Mouse (Mus musculus): ENCODE measurements around the gene Fam227a. TPM values are rescaled to one million over a fixed set of nuclear protein-coding genes. Genes with fewer than 3 reads are reported as not detected.

Gene Fam227a
- polyA plus RNA-seq (2017; shearing (Covaris generic)), result 0.88 TPM

GRCm38 (mm10) chr15:79658531-79659375 lies at the start of gene Fam227a, which contains the start of gene Cby1:
Gene Fam227a, minus strand, starts transcription at chr15:79658956.
Gene Cby1, plus strand, starts transcription at chr15:79659199.

GRCm38 (mm10) chr15:79690426-79691022 lies 31.8 kb upstream of the Fam227a start, which contains the start of gene Gtpbp1:
Gene Gtpbp1, plus strand, starts transcription at chr15:79690845.

GRCm38 (mm10) chr15:79687646-79688267 lies 29.0 kb upstream of the Fam227a start, which contains the start of gene Josd1:
Gene Josd1, minus strand, starts transcription at chr15:79687919.

GRCm38 (mm10) chr15:79670249-79670971 lies 11.7 kb upstream of the Fam227a start, which contains the start of gene Tomm22:
Gene Tomm22, plus strand, starts transcription at chr15:79670861.

GRCm38 (mm10) chr15:79604990-79605665 lies 53.6 kb downstream of the Fam227a start, which contains the start of gene Dmc1:
Gene Dmc1, minus strand, starts transcription at chr15:79605109.

Other genes starting within 250 kb of the Fam227a start
- gene Csnk1e, start 203.4 kb downstream of the Fam227a start, polyA plus RNA-seq (2017; shearing (Covaris generic)), result 102 TPM
- gene Kcnj4, start 153.7 kb downstream of the Fam227a start, polyA plus RNA-seq (2017; shearing (Covaris generic)), result 0.46 TPM
- gene Kdelr3, start 142.5 kb downstream of the Fam227a start, polyA plus RNA-seq (2017; shearing (Covaris generic)), result not detected
- gene Ddx17, start 112.2 kb downstream of the Fam227a start, polyA plus RNA-seq (2017; shearing (Covaris generic)), result 17.0 TPM
- not detected for gene Dmc1, start 53.8 kb downstream of the Fam227a start, polyA plus RNA-seq (2017; shearing (Covaris generic))
- 2.9 TPM for gene Cby1, start 243 bp upstream of the Fam227a start, polyA plus RNA-seq (2017; shearing (Covaris generic))
- 156 TPM for gene Tomm22, start 11.9 kb upstream of the Fam227a start, polyA plus RNA-seq (2017; shearing (Covaris generic))
- 49.7 TPM for gene Josd1, start 29.0 kb upstream of the Fam227a start, polyA plus RNA-seq (2017; shearing (Covaris generic))
- 115 TPM for gene Gtpbp1, start 31.9 kb upstream of the Fam227a start, polyA plus RNA-seq (2017; shearing (Covaris generic))
- gene Sun2, start 83.6 kb upstream of the Fam227a start, polyA plus RNA-seq (2017; shearing (Covaris generic)), result 43.2 TPM
- gene Dnal4, start 118.9 kb upstream of the Fam227a start, polyA plus RNA-seq (2017; shearing (Covaris generic)), result 4.6 TPM
- gene Nptxr, start 145.8 kb upstream of the Fam227a start, polyA plus RNA-seq (2017; shearing (Covaris generic)), result 0.57 TPM
- gene Npcd, start 175.3 kb upstream of the Fam227a start, polyA plus RNA-seq (2017; shearing (Covaris generic)), result not detected
- gene Cbx6, start 175.7 kb upstream of the Fam227a start, polyA plus RNA-seq (2017; shearing (Covaris generic)), result 11.1 TPM
- gene Apobec3, start 232.7 kb upstream of the Fam227a start, polyA plus RNA-seq (2017; shearing (Covaris generic)), result 210 TPM

Measured in effector memory CD4-positive, alpha-beta T cell, adult 7 months (primary cell).